Mouse (Mus musculus): ENCODE data around the gene Sec14l2. TPM values are rescaled to one million over a fixed set of nuclear protein-coding genes. Genes with fewer than 3 reads are reported as not detected.

Gene Sec14l2
- 15.1 and 54.4 TPM in 2 replicates for polyA plus RNA-seq (2012; rRNA removed)

DNA sequence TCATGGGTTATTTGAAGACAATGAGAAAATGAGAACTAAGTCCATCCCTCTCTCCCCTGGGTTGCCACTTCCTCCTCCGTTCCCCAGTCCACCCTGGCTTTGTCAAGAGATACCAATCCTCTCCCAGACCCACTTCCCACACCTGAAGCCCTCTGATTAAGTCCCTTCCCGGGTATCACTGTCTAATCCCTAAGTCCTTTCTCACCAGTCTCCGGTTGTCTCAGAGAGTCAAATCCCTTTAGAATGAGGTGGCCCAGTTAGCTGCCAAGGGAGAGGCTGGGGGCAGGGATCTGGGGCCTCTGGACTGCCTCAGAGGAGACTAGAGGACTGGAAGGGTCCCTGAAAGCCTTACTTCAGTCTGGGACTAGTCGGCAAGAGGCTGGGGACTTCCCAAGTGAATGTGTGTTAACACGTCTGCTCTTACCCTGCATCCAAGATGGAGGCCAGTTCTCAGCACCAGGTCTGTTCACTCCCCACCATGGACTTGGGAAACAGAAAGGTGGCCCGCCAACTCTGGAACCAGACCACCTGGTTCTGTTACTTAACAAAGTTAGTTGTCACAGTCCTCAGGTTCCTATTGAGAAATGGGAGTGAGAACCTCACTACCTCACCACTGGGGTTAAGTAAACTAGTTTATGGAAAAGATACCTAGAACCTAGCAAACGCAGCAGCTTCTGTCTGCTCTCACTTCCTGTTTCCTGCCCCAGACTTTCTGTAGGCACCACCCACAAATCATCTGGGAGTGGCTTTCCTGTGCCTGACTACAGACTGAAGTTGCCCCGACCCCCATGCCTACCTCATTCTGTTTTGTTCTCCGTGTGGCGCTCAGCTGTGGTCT is at the start of gene Sec14l2:
Gene Sec14l2 (minus strand): TSS at position 674 of the 838 bp plus-strand sequence.
- no peak for DNase-seq (ENCODE audit: low read depth, low spot score)
- WGBS: 72% methylated on average over 10 of the region's 10 CpGs

- 69% methylated on average over 7 of the region's 7 CpGs for WGBS
- no peak for DNase-seq (ENCODE audit: low read depth, low spot score)
Measured at GRCm38 (mm10) chr11:4166467-4167090, 43.4 kb upstream of the Sec14l2 start.

DNA sequence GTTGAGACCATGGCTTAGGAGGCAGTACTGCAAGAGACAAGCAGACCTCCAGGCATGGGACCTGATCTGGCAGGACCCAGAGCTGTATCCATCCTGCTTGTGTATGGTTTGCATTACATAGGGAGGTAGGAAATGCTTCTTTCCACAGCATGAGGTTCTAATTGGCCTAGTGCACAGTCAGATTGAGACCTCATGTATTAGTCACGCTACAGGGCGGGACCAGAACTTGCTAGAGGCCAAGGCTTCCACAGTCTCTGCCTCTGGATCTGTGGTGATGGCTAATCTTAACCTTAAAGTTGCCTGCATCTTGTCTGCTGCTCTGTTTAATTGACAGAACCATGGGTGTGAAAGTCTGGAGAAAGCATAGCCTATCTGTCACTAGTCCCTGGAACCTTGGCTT is 41.5 kb upstream of the Sec14l2 start:
- no peak for DNase-seq (ENCODE audit: low read depth, low spot score)
- 75% methylated on average over 2 of the region's 2 CpGs for WGBS

DNA sequence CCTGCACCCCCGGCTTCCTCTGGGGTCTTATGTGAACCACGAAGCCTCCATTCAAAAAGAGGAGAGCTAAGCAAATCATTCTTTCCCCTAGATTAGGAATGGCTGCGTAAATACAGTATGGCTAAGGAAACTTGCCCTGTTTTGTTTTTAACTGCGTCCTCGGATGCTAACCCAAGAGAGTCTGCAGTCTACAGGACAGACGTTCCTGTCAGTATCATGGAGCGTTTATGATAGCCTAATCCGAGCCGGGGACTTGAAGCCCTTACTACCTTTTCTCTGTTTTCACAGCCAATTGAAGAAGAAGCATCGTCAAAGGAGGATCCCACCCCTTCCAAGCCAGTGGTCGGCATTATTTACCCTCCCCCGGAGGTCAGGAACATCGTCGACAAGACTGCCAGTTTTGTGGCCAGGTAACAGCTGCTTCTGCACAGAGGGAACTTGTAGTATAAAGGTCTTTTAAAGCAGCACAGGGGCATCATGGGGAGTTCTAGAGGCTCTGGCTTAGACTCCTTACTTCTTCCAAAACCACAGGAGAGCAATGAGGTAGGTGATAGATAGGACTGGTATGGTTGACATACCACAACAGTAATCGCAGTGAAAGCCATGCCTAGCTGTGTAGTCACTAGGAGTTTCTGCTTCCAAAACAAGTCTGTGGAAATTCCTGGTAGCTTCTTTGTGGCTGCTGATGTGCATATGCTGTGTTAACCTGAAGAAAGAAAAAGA is 37.7 kb upstream of the Sec14l2 start:
- 4% methylated on average over 15 of the region's 15 CpGs for WGBS
- DNase-seq (ENCODE audit: low read depth, low spot score): no peak

DNA sequence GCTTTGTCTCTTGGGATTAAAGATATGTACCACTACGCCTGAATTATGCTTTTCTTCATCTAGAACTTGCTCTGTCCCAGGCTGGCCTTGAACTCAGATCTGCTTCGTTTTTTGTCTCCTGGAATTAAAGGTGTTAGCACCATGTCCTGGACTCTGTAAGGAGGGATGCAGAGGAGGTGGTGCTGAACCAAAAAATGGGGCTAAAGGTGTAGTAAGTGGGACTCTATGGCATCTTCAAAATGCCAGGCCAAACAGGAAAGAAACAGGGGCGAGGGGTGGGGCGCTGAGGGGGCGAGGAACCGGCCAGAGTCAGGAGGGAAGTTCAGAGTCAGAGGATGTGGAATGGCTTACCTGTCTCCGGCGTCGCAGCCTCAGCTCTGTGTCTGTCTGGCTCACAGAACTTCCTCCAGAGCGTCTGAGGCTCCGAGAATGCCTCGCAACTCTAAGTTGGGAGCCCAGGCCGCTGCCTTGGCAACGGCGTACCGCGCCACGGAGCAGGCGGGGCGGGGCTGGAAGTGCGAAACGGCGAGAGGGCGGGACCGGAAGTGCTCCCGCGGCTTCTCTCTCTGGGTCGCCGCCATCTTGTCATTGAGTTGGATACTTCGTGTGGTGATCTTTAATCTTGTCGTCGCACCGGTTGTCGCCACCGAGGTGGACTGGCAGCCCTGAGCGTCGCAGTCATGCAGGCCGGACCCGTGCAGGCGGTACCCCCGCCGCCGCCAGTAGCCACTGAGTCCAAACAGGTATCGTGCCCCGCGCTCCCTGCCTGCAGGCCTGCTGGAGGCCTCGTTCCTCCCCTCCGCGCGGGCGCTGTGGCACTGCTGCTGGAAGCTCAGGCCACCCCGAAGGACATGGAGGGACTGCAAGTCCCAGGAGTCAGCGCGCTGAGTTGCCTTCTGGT is 36.8 kb upstream of the Sec14l2 start, which contains the start of the genes Ccdc157 and Sf3a1:
Gene Ccdc157 (minus strand): TSS at position 486 of the 901 bp plus-strand sequence.
Gene Sf3a1 (plus strand): TSS at position 543 of the 901 bp plus-strand sequence.
- WGBS: 3% methylated on average over 54 of the region's 54 CpGs
- DNase-seq (ENCODE audit: low read depth, low spot score): peak; percentile 75

- no peak for DNase-seq (ENCODE audit: low read depth, low spot score)
Measured at GRCm38 (mm10) chr11:4158676-4159075, 35.5 kb upstream of the Sec14l2 start.

GRCm38 (mm10) chr11:4155641-4156040 is 32.4 kb upstream of the Sec14l2 start:
- DNase-seq (ENCODE audit: low read depth, low spot score): no peak
- WGBS: 85% methylated on average over 5 of the region's 5 CpGs

More at GRCm38 (mm10) chr11:4158676-4159075, 35.5 kb upstream of the Sec14l2 start:
- 68% methylated on average over 3 of the region's 3 CpGs for WGBS

- DNase-seq (ENCODE audit: low read depth, low spot score): no peak
- WGBS: 93% methylated on average over 7 of the region's 7 CpGs
Measured at GRCm38 (mm10) chr11:4153694-4154093, 30.5 kb upstream of the Sec14l2 start.

GRCm38 (mm10) chr11:4149886-4150285 is 26.7 kb upstream of the Sec14l2 start:
- 93% methylated on average over 6 of the region's 6 CpGs for WGBS
- no peak for DNase-seq (ENCODE audit: low read depth, low spot score)

GRCm38 (mm10) chr11:4148536-4149156 is 25.4 kb upstream of the Sec14l2 start:
- no peak for DNase-seq (ENCODE audit: low read depth, low spot score)
- WGBS: 88% methylated on average over 9 of the region's 9 CpGs

- WGBS: 94% methylated on average over 5 of the region's 5 CpGs
- no peak for DNase-seq (ENCODE audit: low read depth, low spot score)
Measured at GRCm38 (mm10) chr11:4148120-4148519, 24.9 kb upstream of the Sec14l2 start.

GRCm38 (mm10) chr11:4147098-4147497 is 23.9 kb upstream of the Sec14l2 start:
- WGBS: 88% methylated on average over 10 of the region's 10 CpGs
- DNase-seq (ENCODE audit: low read depth, low spot score): no peak

- DNase-seq (ENCODE audit: low read depth, low spot score): no peak
- 48% methylated on average over 6 of the region's 6 CpGs for WGBS
Measured at GRCm38 (mm10) chr11:4146381-4146780, 23.2 kb upstream of the Sec14l2 start.

DNA sequence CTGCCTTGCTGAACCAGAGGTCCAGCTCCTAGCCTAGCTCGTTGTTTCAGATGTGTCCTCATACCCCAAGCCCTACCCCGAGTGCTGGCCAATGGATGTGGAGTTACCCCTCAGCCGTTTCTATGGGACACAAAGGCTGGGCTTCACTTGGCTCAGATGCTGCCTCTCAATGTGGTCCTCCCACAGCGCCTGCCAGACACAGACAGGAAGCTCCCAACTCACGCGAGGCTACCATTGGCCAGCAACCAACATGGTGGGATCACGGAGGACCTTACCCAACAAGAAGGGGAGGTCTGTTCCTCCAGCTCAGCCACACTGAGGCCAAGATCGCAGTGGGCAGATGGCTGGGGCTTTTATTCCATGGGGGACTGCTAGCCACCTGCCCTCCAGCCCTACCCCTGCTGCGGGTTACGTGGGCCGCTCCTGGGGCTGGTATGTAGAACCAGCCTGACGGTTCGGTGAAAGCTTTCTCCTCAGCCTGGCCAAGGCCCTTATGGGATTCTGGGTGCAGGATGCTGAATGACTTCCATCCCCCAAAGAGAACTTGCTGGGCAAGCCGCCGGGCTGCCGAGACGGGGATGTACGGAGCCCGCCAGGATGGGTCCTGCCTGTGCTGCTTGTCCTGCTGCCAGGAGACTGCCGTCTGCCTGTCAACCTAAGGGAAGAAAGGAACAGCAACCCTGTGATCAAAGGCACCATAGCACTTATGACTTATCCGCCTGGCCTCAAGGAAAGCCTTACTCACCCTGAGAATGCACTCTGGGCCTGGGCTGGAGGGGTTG is 20.3 kb upstream of the Sec14l2 start:
- WGBS: 90% methylated on average over 21 of the region's 21 CpGs
- DNase-seq (ENCODE audit: low read depth, low spot score): no peak

DNA sequence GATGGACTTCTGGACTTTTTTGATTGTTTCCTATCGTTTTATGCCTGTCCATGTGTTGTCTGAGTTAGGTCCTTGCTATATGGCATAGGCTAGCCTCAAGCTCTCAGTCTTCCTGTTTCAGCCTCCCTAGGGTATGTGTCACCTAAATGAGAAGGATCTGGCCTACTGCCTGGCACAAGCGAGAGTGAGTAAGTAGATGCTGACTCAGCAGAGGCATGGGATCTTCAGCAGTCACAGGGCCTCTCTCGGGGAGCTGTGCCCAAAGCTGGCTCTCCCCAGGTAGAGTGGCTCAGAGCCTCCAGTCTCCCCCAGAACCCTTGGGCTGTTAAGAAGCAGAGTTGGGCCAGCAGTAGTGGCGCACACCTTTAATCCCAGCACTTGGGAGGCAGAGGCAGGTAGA is 19.1 kb upstream of the Sec14l2 start:
- no peak for DNase-seq (ENCODE audit: low read depth, low spot score)
- 82% methylated on average over 4 of the region's 4 CpGs for WGBS

- no peak for DNase-seq (ENCODE audit: low read depth, low spot score)
Measured at GRCm38 (mm10) chr11:4141505-4141904, 18.3 kb upstream of the Sec14l2 start.

DNA sequence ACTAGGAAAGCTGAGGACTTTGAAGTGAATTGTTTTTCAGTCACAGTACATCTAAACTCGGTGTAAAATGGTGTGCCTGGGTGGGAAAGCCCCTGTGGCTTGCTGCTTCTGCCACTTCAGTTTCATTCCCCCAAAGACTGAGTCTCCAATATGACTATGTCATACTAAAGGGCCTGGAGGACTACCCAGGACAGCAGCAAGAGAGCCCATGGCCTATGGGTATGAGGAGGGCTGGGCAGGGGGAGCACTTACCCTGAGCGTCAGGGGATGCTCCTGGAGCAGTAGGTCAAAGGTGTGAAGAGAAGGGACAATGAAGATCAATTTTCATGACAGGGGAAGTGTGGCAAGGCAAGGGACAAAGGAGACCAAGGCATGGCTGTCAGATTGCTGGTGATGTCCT is 15.7 kb upstream of the Sec14l2 start:
- DNase-seq (ENCODE audit: low read depth, low spot score): no peak

More for the DNA sequence above, 15.7 kb upstream of the Sec14l2 start:
- 77% methylated on average over 2 of the region's 2 CpGs for WGBS

Measured in large intestine, adult 2 months (tissue).